Mouse (Mus musculus) erythroblast, embryonic 14.5 days (primary cell): ENCODE results near the gene Arhgef2.

ENCODE experiments used
- GATA1 ChIP-seq: IDR thresholded peaks from 2 replicates; pipeline ENCODE4 v1.6.1; 2012; ENCODE audit warnings: low read length, inconsistent platforms, mixed read lengths
- TAL1 ChIP-seq: IDR thresholded peaks from 3 replicates; pipeline ENCODE4 v1.6.1; 2012; ENCODE audit warnings: low read length, inconsistent platforms, mixed read lengths

GRCm38 (mm10) chr3:88645937-88646336 lies 40.2 kb downstream of the Arhgef2 start:
- TF ChIP-seq GATA1 (no peak), TAL1 (no peak)
